Mouse (Mus musculus): ENCODE data around the gene Serpina5.

GRCm38 (mm10) chr12:104091303-104091702 is 9.6 kb upstream of the Serpina5 start:
- no peak for TF ChIP-seq CTCF (IDR thresholded peaks at IDR 0.05; ENCODE audit: extremely low read depth, insufficient read length, insufficient replicate concordance, low read depth, low read length)
- no peak for TF ChIP-seq POLR2A (IDR thresholded peaks at IDR 0.05; ENCODE audit: low read depth, low read length)
